Mouse (Mus musculus) heart, adult 2 months (tissue): Measurements from ENCODE around the gene Gpr135. TPM values are rescaled to one million over a fixed set of nuclear protein-coding genes. Genes with fewer than 3 reads are reported as not detected.

Experiments used
- DNase-seq, 2 experiments: peaks; one replicate each; pipeline ENCODE4 v3.0.0; 2021
- H3K27ac ChIP-seq: fragments of 200-600 bp; 2 replicates; pipeline ENCODE4 v1.8.1; 2022
- H3K27me3 ChIP-seq: fragments of 200-500 bp; 2 replicates; pipeline ENCODE4 v1.6.1; 2012; ENCODE audit warnings: mild to moderate bottlenecking, low read length, inconsistent platforms, mixed read lengths; ENCODE audit not compliant: control insufficient read depth, insufficient read depth
- H3K36me3 ChIP-seq: fragments of 200-500 bp; 2 replicates; pipeline ENCODE4 v1.6.1; 2012; ENCODE audit warnings: low read length, inconsistent platforms; ENCODE audit not compliant: control insufficient read depth, insufficient read depth
- H3K4me1 ChIP-seq: fragments of 200-500 bp; 2 replicates; pipeline ENCODE4 v1.6.1; 2011; ENCODE audit warnings: low read length; ENCODE audit not compliant: control insufficient read depth, insufficient read depth
- H3K4me3 ChIP-seq: fragments of 200-600 bp; 2 replicates; pipeline ENCODE4 v1.8.1; 2022
- H3K79me2 ChIP-seq: fragments of 200-500 bp; replicated peaks from 2 replicates; pipeline ENCODE4 v1.6.1; 2012; ENCODE audit warnings: mild to moderate bottlenecking, inconsistent platforms, low read length, moderate library complexity, mixed read lengths; ENCODE audit not compliant: control insufficient read depth, insufficient read depth
- H3K9ac ChIP-seq: fragments of 200-500 bp; 2 replicates; pipeline ENCODE4 v1.6.1; 2012; ENCODE audit warnings: low read depth, mild to moderate bottlenecking, control low read depth, inconsistent platforms, low read length, mixed read lengths
- CTCF ChIP-seq: fragments of 200-600 bp; IDR thresholded peaks from 2 replicates; pipeline ENCODE4 v1.8.1; 2022; ENCODE audit warnings: antibody characterized with exemption, mild to moderate bottlenecking, moderate library complexity
- EP300 ChIP-seq: fragments of 200-500 bp; IDR thresholded peaks from 2 replicates; pipeline ENCODE4 v1.6.1; 2011; ENCODE audit warnings: low read depth, low read length, control low read depth; ENCODE audit not compliant: insufficient read depth
- POLR2A ChIP-seq: fragments of 200-500 bp; IDR thresholded peaks from 2 replicates; pipeline ENCODE4 v1.6.1; 2011; ENCODE audit warnings: mild to moderate bottlenecking, low read depth, low read length, control low read depth; ENCODE audit not compliant: insufficient read depth
- whole genome bisulfite sequencing: fragments of 180-500 bp; shearing (Covaris S2); methylation state at CpG from one replicate; pipeline ENCODE4 v1.1.7; 2018; 5-methylcytosine and 5-hydroxymethylcytosine counted together
- intact Hi-C: fragments of 180-260 bp; cut with DNase I; formaldehyde crosslinking; loops from one replicate; pipeline ENCODE4 v1.15.1; 2025
- polyA plus RNA-seq: library from polyadenylated mRNA; depleted of rRNA; stranded (reverse); fragments of >200 nt; gene quantifications from 2 replicates; pipeline ENCODE4 v1.2.3, GENCODE M21; 2012
- total RNA-seq, 2 experiments: library from RNA; stranded (reverse); gene quantifications; 2 replicates each; pipeline ENCODE4 v1.2.3; 2021

Gpr135 gene
- total and polyA plus RNA-seq, 3 experiments, result 0.27 to 0.78 (median 0.31) TPM

DNA sequence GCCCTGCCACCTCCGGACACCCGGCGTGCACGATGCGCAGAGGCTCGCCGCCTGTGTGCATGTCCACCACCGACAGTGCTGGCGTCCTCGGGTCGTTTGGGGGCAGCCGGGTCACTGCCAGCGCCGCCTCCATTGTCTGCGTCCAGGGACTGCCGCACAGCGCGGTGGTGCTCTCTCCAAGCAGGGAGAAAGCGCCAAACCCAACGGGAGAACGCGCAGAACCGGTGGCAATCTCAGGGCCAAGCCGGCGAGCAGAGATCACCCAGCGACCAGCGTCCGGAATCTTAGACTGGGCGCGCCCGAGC lies 14.1 kb upstream of the Gpr135 start:
- Histone ChIP-seq H3K4me3 (peak overlapping the region; percentile 94), H3K79me2 (no peaks in the 10 kb centered on the region), H3K9ac (peak overlapping the region; percentile 78), H3K27me3 (no peaks in the 10 kb centered on the region), H3K36me3 (0 out of 2 replicates have a peak, but pooled peaks cover 3% of the 10 kb centered on the region), H3K27ac (peak overlapping the region; percentile 53), H3K4me1 (peaks cover 2% of the 10 kb centered on the region; the same call in 1 of the 2 replicates)
- TF ChIP-seq CTCF, result no peak
- TF ChIP-seq EP300, result 0 out of 2 replicates have a peak, but pooled peaks have one; percentile 19
- peak; percentile 56; the same call in 1 of the 2 replicates for TF ChIP-seq POLR2A
- WGBS, result under 1% methylated on average over 31 of the region's 31 CpGs
- intact Hi-C loops, result loop anchor here (10.0 kb wide), 1 partner anchor 450 kb away; the partner anchor contains the start of gene Pcnx4
- DNase-seq, result no peak

DNA sequence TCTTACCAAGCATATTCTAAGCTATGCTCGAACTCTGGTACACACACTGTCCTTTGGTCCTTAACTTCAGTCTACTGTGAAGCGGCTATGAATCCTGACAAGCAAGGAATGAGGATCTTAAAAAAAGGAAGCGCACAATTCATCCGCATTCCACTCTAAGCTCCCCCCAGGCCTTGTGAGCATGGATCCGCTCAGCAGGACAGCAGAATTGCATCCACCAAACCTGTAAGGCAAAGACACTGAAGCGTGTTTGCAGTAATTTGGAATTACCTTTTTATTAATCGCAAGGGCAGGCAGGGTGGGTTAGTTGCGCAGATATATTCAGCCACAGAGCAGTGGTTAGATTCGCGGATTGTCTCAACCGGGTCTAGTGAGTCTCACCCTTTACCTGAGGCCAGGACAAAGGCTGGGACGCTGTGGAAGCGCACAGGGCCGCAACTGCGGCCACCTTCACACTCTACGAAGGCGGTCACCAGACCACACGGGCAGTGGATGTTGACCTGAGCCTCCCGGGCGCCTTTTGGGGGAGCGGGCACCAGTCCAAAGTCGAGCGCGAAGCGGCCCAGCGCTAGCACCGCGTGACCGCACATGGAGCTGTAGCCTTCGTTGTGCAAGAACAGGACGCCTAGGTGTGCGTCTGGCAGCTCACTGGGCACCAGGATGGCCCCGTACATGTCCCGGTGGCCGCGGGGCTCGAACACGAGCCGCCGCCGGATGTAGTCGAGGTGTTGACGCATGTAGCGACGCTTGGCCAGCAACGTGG lies 13.5 kb upstream of the Gpr135 start:
- DNase-seq, result peak; percentile 70 to 71
- no peaks in the 10 kb centered on the region for H3K27me3 ChIP-seq
- H3K9ac ChIP-seq, result peak overlapping the region; percentile 78
- peaks cover 2% of the 10 kb centered on the region; the same call in 1 of the 2 replicates for H3K4me1 ChIP-seq
- no peaks in the 10 kb centered on the region for H3K79me2 ChIP-seq
- H3K4me3 ChIP-seq, result peak overlapping the region; percentile 94
- TF ChIP-seq CTCF, result no peak
- TF ChIP-seq EP300, result no peak
- no peak for TF ChIP-seq POLR2A
- intact Hi-C loops, result loop anchor here (1.0 to 10.0 kb wide), 2 partner anchors 14 to 450 kb away; partner anchors contain the start of gene Pcnx4
- 15% methylated on average over 46 of the region's 46 CpGs for WGBS
- H3K36me3 ChIP-seq, result 0 out of 2 replicates have a peak, but pooled peaks cover 3% of the 10 kb centered on the region
- peak overlapping the region; percentile 53 for H3K27ac ChIP-seq

DNA sequence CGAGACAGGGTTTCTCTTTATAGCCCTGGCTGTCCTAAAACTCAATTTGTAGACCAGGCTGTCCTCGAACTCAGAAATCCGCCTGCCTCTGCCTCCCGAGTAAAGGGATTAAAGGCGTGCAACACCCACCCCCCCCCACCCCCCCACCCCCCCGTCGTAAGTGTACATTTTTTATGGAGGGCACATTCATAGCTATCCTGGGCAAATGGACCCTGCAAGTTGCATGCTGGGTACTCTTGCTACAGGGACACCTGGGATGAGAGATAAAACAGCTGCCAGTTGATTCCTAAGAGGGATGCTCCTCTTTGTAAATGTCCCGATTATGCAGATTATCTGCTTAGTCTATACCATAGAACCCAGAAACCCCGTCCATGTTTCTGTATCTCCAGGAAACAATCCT lies 12.3 kb upstream of the Gpr135 start:
- WGBS, result 91% methylated on average over 9 of the region's 9 CpGs
- no peak for TF ChIP-seq POLR2A
- no peak for TF ChIP-seq EP300
- no peak for TF ChIP-seq CTCF
- intact Hi-C loops, result loop anchor here (10.0 kb wide), 1 partner anchor 452 kb away; the partner anchor contains the start of gene Pcnx4

DNA sequence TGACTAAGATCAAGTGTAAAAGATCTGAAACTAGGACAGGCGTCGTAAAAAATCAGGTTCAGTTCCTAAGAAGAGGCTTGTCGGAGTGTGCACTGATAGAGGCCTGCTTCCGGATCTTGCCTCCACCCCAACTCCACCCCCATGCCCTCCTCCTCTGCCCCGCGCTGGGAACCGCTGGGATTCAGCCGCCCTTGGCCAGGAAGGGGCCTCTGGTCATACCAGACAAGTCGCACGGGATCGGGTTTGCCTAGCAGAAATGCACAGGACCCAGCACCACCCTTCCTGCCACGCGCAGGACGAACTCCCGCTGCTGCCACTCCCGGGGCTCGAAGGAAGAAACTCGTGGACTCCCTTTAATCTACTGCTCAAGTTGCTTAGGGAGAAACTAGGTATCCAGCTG lies 11.4 kb upstream of the Gpr135 start:
- TF ChIP-seq POLR2A (no peak), EP300 (no peak), CTCF (no peak)
- intact Hi-C loops, result loop anchor here (10.0 kb wide), 1 partner anchor 452 kb away; the partner anchor contains the start of gene Pcnx4
- peaks cover 2% of the 10 kb centered on the region; the same call in 1 of the 2 replicates for H3K4me1 ChIP-seq
- peak; percentile 12 to 31 for DNase-seq
- H3K27me3 ChIP-seq, result no peaks in the 10 kb centered on the region
- 0 out of 2 replicates have a peak, but pooled peaks cover 3% of the 10 kb centered on the region for H3K36me3 ChIP-seq
- H3K4me3 ChIP-seq, result no peak overlapping the region
- H3K79me2 ChIP-seq, result no peaks in the 10 kb centered on the region
- no peak overlapping the region for H3K9ac ChIP-seq
- no peak overlapping the region for H3K27ac ChIP-seq
- WGBS, result 37% methylated on average over 18 of the region's 18 CpGs

More for the DNA sequence above, 12.3 kb upstream of the Gpr135 start:
- Histone ChIP-seq H3K4me3 (no peak overlapping the region), H3K9ac (no peak overlapping the region), H3K27me3 (no peaks in the 10 kb centered on the region), H3K4me1 (peaks cover 2% of the 10 kb centered on the region; the same call in 1 of the 2 replicates), H3K27ac (no peak overlapping the region), H3K36me3 (0 out of 2 replicates have a peak, but pooled peaks cover 3% of the 10 kb centered on the region), H3K79me2 (no peaks in the 10 kb centered on the region)
- no peak for DNase-seq

DNA sequence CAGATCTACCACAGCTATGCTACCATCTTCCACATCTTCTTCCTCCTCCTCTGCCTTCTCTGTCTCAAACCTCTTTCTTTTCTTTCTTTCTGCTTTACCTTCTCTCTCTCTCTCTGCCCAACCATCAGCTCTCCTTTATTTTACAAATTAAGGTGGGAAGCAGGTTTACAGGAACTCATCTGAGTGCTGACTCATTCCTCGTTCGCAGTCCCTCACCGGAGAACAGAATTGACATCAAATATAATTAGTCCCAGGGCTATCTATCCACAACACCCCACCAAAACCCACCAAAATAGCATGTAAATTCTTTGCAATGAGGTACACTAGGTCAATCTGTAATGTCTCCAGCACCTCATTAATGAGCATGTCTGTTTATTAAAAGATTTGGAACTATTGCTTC lies 11.0 kb upstream of the Gpr135 start:
- TF ChIP-seq CTCF (no peak), POLR2A (no peak), EP300 (no peak)
- H3K4me1 ChIP-seq, result peaks cover 2% of the 10 kb centered on the region; the same call in 1 of the 2 replicates
- 90% methylated on average over 3 of the region's 3 CpGs for WGBS
- 0 out of 2 replicates have a peak, but pooled peaks cover 3% of the 10 kb centered on the region for H3K36me3 ChIP-seq
- H3K9ac ChIP-seq, result no peak overlapping the region
- no peaks in the 10 kb centered on the region for H3K79me2 ChIP-seq
- no peak overlapping the region for H3K4me3 ChIP-seq
- intact Hi-C loops, result loop anchor here (10.0 kb wide), 1 partner anchor 453 kb away; the partner anchor contains the start of gene Pcnx4
- no peaks in the 10 kb centered on the region for H3K27me3 ChIP-seq
- no peak for DNase-seq
- H3K27ac ChIP-seq, result no peak overlapping the region

DNA sequence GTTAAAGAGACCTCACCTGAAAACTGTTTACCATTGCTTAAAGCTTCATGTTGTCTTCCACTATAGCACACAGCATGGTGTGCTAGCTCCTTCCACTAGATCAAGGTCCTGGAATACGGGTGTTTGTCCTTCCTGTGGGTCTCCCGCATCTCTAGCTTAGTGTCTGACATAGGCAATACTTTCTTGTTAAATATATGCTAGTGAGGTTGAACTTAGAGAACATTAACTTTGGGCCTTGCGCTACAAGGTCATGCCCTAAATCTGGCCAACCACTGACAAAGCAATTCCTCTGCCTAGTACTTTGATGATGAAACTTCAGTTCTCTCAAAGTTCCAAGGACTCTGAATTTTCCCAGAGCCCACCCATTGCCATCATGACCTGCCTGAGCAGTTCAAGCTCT lies 7.3 kb upstream of the Gpr135 start:
- WGBS, result 92% methylated on average over 3 of the region's 3 CpGs
- Histone ChIP-seq H3K27me3 (no peaks in the 10 kb centered on the region), H3K9ac (no peak overlapping the region), H3K4me3 (no peak overlapping the region), H3K36me3 (no peaks in the 10 kb centered on the region), H3K79me2 (no peaks in the 10 kb centered on the region), H3K27ac (no peak overlapping the region), H3K4me1 (no peaks in the 10 kb centered on the region)
- TF ChIP-seq POLR2A (no peak), CTCF (no peak), EP300 (no peak)
- no peak for DNase-seq
- intact Hi-C loops, result no loop called here
